Mouse (Mus musculus) stomach, postnatal 0 days (tissue): ENCODE results near the gene Ttll11.

Experiments used
- CTCF ChIP-seq: IDR thresholded peaks from 2 replicates; pipeline ENCODE4 v1.5.1; 2016; ENCODE audit warnings: antibody characterized with exemption, low read depth, mild to moderate bottlenecking, moderate library complexity
- EP300 ChIP-seq: optimal IDR thresholded peaks from 2 replicates; pipeline ENCODE3; 2016; ENCODE audit warnings: antibody characterized with exemption

DNA sequence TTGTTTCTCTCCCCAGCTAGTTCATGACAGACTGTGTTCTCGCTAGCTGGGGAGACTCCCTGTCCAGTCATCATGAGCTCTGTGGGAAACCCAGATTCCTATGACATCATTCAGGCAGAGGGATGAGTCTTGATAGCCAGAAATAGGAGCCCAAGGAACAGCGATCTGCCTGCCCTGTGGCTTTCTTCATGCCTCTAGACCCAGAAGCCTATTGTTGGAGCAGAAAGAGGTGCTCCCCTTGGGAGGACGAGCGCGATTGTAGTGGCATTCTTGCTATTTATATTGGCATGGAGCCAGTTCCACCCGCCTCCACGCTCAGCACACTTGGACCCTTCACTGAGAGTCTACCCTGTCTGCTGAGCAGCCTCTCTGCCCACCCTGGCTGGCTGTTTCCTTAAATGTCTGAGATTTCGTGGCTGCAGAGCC, 265.0 kb downstream of the Ttll11 start:
- TF ChIP-seq CTCF (no peak), EP300 (no peak)
